9 mouse cellular contexts compared by ENCODE assay signal in the genomic region with DNA sequence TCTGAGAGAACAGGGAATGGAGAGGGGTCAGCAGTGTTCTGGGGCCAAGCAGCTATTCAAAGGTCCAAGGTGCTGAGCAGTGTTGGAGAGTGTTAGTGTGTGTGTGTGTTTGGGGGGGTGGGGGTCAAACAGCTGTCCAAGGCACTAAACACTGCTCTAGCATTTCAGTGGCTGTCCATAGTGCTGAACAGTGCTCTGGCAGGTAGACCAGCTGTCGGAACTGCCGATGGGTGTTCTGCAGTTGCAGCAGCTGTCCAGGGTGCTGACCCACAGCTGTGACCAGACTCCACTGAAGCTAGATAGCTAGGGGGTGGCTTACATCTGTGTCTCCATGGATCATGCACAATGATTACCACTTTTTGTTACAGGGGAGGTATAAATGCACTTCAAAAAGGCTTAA. TPM values are rescaled to one million over a fixed set of nuclear protein-coding genes. Genes with fewer than 3 reads are reported as not detected.
DNase-seq lines count a peak whose midpoint lies in the region; ATAC-seq and TF ChIP-seq lines count a peak whose summit lies in the region.
"Had no signal": no experiment of that assay in that cellular context is flagged by ENCODE, and none has a peak within 500 bp of the region (broad histone marks: within the 10 kb centered on the region; RNA-seq: fewer than 3 reads in every experiment).

No protein-coding gene starts in this region.

- H3K4me1 ChIP-seq in heart, postnatal 0 days (ENCODE audit: control insufficient read depth, insufficient read depth): no peaks in the 10 kb centered on the region
- peaks cover 7% of the 10 kb centered on the region for H3K4me1 ChIP-seq in forebrain, embryonic 16.5 days (replicated peaks; ENCODE audit: control insufficient read depth, insufficient read depth, low read length)

- WGBS in heart, postnatal 0 days: 0% methylated on average over 2 of the region's 2 CpGs
- WGBS in forebrain, embryonic 16.5 days: 18% methylated on average over 2 of the region's 2 CpGs

- TF ChIP-seq CTCF in heart, postnatal 0 days (IDR thresholded peaks at IDR 0.05; ENCODE audit: low read depth): no peak
- no peak for TF ChIP-seq CTCF in left cerebral cortex, adult 2 months (IDR thresholded peaks at IDR 0.05)

- no peaks in the 10 kb centered on the region for H3K36me3 ChIP-seq in heart, postnatal 0 days (replicated peaks; ENCODE audit: control insufficient read depth, insufficient read depth, low read length)
- no peaks in the 10 kb centered on the region for H3K36me3 ChIP-seq in forebrain, embryonic 16.5 days (ENCODE audit: control insufficient read depth, insufficient read depth)
- H3K36me3 ChIP-seq: G1E had no signal

- H3K9ac ChIP-seq in heart, postnatal 0 days (replicated peaks; ENCODE audit: low read depth, low read length): no peak overlapping the region
- H3K9ac ChIP-seq in forebrain, embryonic 16.5 days (replicated peaks; ENCODE audit: low read depth, low read length): no peak overlapping the region

- H3K27ac ChIP-seq in heart, postnatal 0 days (ENCODE audit: low read depth): no peak overlapping the region
- no peak overlapping the region for H3K27ac ChIP-seq in left cerebral cortex, adult 2 months
- no peak overlapping the region for H3K27ac ChIP-seq in forebrain, embryonic 16.5 days (ENCODE audit: low read length)

- peak; percentile 41 for DNase-seq in heart, postnatal 0 days (ENCODE audit: low spot score)
- no peak for DNase-seq in heart, postnatal 25 days (ENCODE audit: low spot score)
- peak; percentile 75 for DNase-seq in NIH3T3 (ENCODE audit: low read depth)
- peak; percentile 53 to 68 for DNase-seq in heart, postnatal 14 days
- DNase-seq in lung, postnatal 10 days: peak; percentile 62
- no peak for DNase-seq in left cerebral cortex, adult 2 months (ENCODE audit: extremely low spot score in 1 of 2, low spot score in 2 of 2)
- no peak for DNase-seq in layer of hippocampus, adult 9-11 months

- H3K4me3 ChIP-seq in heart, postnatal 0 days (ENCODE audit: low read depth, low read length): no peak overlapping the region
- H3K4me3 ChIP-seq in left cerebral cortex, adult 2 months: no peak overlapping the region
- H3K4me3 ChIP-seq in forebrain, embryonic 16.5 days (replicated peaks; ENCODE audit: low read length): no peak overlapping the region

- no peaks in the 10 kb centered on the region for H3K9me3 ChIP-seq in heart, postnatal 0 days (replicated peaks; ENCODE audit: control insufficient read depth, low read length)
- H3K9me3 ChIP-seq in forebrain, embryonic 16.5 days (ENCODE audit: control insufficient read depth, low read length): no peaks in the 10 kb centered on the region

- no peaks in the 10 kb centered on the region for H3K27me3 ChIP-seq in heart, postnatal 0 days (ENCODE audit: control insufficient read depth, insufficient read depth, low read length)
- no peaks in the 10 kb centered on the region for H3K27me3 ChIP-seq in forebrain, embryonic 16.5 days (replicated peaks; ENCODE audit: control insufficient read depth, insufficient read depth, low read length)

- TF ChIP-seq EP300 in heart, postnatal 0 days (IDR thresholded peaks at IDR 0.05; ENCODE audit: low read depth): no peak

- intact Hi-C loops in heart, postnatal 25 days (cut with DNase I): no loop called here
- intact Hi-C loops in heart, postnatal 14 days (cut with DNase I): no loop called here
- intact Hi-C loops in left cerebral cortex, adult 2 months (cut with DNase I): no loop called here

- no peak overlapping the region for H3K4me2 ChIP-seq in heart, postnatal 0 days (ENCODE audit: low read depth, low read length)
- no peak overlapping the region for H3K4me2 ChIP-seq in forebrain, embryonic 16.5 days (ENCODE audit: low read length)

- peak; percentile 57; the same call in 1 of the 2 replicates for ATAC-seq in heart, postnatal 0 days (ENCODE audit: insufficient read depth, low read depth)
- no peak for ATAC-seq in forebrain, embryonic 16.5 days

RNA-seq across cellular contexts. Expression of gene Igsf21, which starts 36.8 kb away (rescaled TPM):
- not detected in 2 replicates for total RNA-seq in heart, postnatal 0 days (2014; rRNA removed; ENCODE audit: low replicate concordance)
- 0.05 and 0.12 TPM in 2 replicates for polyA plus RNA-seq in heart, postnatal 0 days (2015; fragmentation: Nextera tagmentation; extraction: Ambion mirVana)
- under 1 TPM; 0.21 to 0.25 TPM for total RNA-seq in heart, postnatal 25 days (2021)
- under 1 TPM in 1 of 2 experiments, not detected in 1; 0.31 TPM for total RNA-seq in heart, postnatal 14 days (2021)
- 10 to 100 TPM; 68.8 to 75.2 TPM for total RNA-seq in left cerebral cortex, adult 2 months (2021)
- 46.8 and 50.9 TPM in 2 replicates for polyA plus RNA-seq in forebrain, embryonic 16.5 days (2015; fragmentation: Nextera tagmentation; extraction: Ambion mirVana)
- total RNA-seq: G1E had no signal
- polyA plus RNA-seq: G1E had no signal

Comparison
In these comparisons a context has a peak if more than half of its experiments do, and no peak if none do; other contexts are left out.
1. DNase-seq: peak in heart, postnatal 0 days (single experiment), NIH3T3 (single experiment), heart, postnatal 14 days (2 of 2) and lung, postnatal 10 days (single experiment); none in heart, postnatal 25 days (single experiment), left cerebral cortex, adult 2 months (0 of 2) and layer of hippocampus, adult 9-11 months (single experiment).
2. RNA of gene Igsf21, which starts 36.8 kb away (total RNA-seq): 68.8 to 75.2 TPM in left cerebral cortex, adult 2 months; 0.31 TPM in heart, postnatal 14 days, 0.21 to 0.25 TPM in heart, postnatal 25 days and not detected in heart, postnatal 0 days; every median in the first group is over 10 times any median in the second.